Mouse (Mus musculus) lung, postnatal 0 days (tissue): ENCODE results near the gene Pgpep1. TPM values are rescaled to one million over a fixed set of nuclear protein-coding genes. Genes with fewer than 3 reads are reported as not detected.
A peak's percentile ranks its signal among the peaks of the same experiment; 100 is the strongest.

Source experiments
- ATAC-seq: fragments of 200-750 bp; cut with Nextera tagmentation; 2 replicates; pipeline ENCODE4 v1.8.0; 2017; ENCODE audit warnings: moderate library complexity
- DNase-seq: peaks from one replicate; pipeline ENCODE4 v3.0.0-alpha.2; 2016; ENCODE audit warnings: low spot score
- H3K27ac ChIP-seq: fragments of 300-500 bp; sonication (generic); 2 replicates; pipeline ENCODE4 v1.5.1; 2014; ENCODE audit warnings: antibody characterized with exemption, mild to moderate bottlenecking, low read length, mixed read lengths
- H3K27me3 ChIP-seq: fragments of 300-500 bp; sonication (generic); replicated peaks from 2 replicates; pipeline ENCODE4 v1.6.1; 2014; ENCODE audit warnings: low read length, mixed read lengths; ENCODE audit not compliant: insufficient read depth
- H3K36me3 ChIP-seq: fragments of 300-500 bp; sonication (generic); 2 replicates; pipeline ENCODE4 v1.6.1; 2014; ENCODE audit warnings: low read length, mixed read lengths; ENCODE audit not compliant: insufficient read depth
- H3K4me1 ChIP-seq: fragments of 300-500 bp; sonication (generic); 2 replicates; pipeline ENCODE4 v1.6.1; 2014; ENCODE audit warnings: antibody characterized with exemption, low read depth, low read length, mixed read lengths; ENCODE audit not compliant: insufficient read depth
- H3K4me2 ChIP-seq: fragments of 300-500 bp; sonication (generic); replicated peaks from 2 replicates; pipeline ENCODE4 v1.6.1; 2014; ENCODE audit warnings: low read depth, mild to moderate bottlenecking, low read length, moderate library complexity, mixed read lengths
- H3K4me3 ChIP-seq: fragments of 300-500 bp; sonication (generic); 2 replicates; pipeline ENCODE4 v1.5.1; 2014; ENCODE audit warnings: low read depth, low read length
- H3K9ac ChIP-seq: fragments of 300-500 bp; sonication (generic); replicated peaks from 2 replicates; pipeline ENCODE4 v1.6.1; 2014; ENCODE audit warnings: low read depth, mild to moderate bottlenecking
- H3K9me3 ChIP-seq: fragments of 300-500 bp; sonication (generic); 2 replicates; pipeline ENCODE4 v1.6.1; 2016; ENCODE audit warnings: low read length, mixed read lengths
- CTCF ChIP-seq: IDR thresholded peaks from 2 replicates; pipeline ENCODE4 v1.5.1; 2016; ENCODE audit warnings: antibody characterized with exemption, mild to moderate bottlenecking
- EP300 ChIP-seq: IDR thresholded peaks from 2 replicates; pipeline ENCODE4 v1.6.1; 2016; ENCODE audit warnings: antibody characterized with exemption, mild to moderate bottlenecking, control low read depth
- WGBS: fragments of 180-500 bp; shearing (Covaris S2); extraction: QIAGEN DNeasy Blood & Tissue Kit; methylation state at CpG from one replicate; pipeline ENCODE4 v1.1.7; 2014; 5-methylcytosine and 5-hydroxymethylcytosine counted together
- polyA plus RNA-seq: library from polyadenylated mRNA; unstranded; fragments of >200 nt; fragmentation: Nextera tagmentation; extraction: Ambion mirVana; gene quantifications from 2 replicates; pipeline ENCODE4 v1.2.1, GENCODE M21; 2015

The Pgpep1 gene
- polyA plus RNA-seq, 1 experiment from 2014 or later: 32.9 TPM

DNA sequence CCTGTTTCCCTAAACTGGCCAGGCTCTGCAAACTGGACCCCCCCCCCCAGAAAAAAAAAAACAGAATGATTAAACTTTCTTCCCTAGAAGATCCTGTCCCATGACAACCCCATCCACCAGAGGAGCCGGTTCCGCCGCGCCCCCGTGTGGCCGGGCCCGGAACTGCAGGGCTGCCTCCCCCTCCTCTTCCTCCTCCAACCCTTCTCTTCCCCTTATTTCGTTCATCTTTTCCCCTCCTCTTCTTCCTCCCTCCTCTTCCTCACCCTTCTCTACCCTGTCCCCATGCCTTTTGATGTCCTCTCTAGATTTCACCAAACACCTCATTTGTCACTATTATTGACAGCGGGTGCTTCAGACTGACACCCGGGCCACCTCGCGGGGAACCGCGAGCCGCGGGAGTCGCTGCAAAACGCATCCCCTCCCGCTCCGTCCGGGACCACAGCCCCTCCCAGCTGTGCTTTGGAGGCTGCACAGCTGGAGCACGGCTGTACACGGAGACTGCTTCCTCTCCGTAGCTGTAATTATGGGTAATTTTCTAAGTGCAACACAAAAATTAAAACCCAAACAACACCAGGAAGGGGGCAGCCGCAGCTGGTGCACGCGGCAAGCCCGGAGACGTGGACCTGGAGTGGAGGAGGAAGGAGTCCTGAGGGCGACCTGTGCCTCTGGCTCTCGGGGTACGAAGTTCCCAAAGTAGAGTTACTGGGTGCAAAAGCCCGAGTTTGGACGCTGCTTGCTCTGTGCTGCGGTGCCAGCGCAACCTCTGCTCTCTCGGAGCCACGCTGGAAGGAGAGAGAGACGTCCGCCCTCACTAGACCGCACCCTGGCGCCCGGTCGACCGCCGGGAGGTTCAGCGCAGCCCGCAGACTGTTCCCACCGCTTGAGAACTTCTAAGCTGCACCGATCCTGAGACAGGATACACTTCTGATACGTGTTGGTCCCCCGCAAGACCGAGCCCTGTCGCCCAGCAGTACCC is 49.1 kb downstream of the Pgpep1 start:
- Histone ChIP-seq H3K36me3 (no peaks in the 10 kb centered on the region), H3K9ac (peak overlapping the region; percentile 26; the same call in 1 of the 2 replicates), H3K9me3 (no peaks in the 10 kb centered on the region), H3K4me1 (peaks cover 8% of the 10 kb centered on the region; the same call in 1 of the 2 replicates), H3K4me2 (peak overlapping the region; percentile 97), H3K27me3 (no peaks in the 10 kb centered on the region), H3K27ac (peak overlapping the region; percentile 98), H3K4me3 (peak overlapping the region; percentile 44)
- WGBS: under 1% methylated on average over 54 of the region's 54 CpGs
- peak; percentile 14 for ATAC-seq
- DNase-seq: peak; percentile 79
- peak; percentile 90 for TF ChIP-seq CTCF
- TF ChIP-seq EP300: no peak

- TF ChIP-seq EP300 (0 out of 2 replicates have a peak, but pooled peaks have one; percentile 12), CTCF (no peak)
- no peaks in the 10 kb centered on the region for H3K9me3 ChIP-seq
- peaks cover 8% of the 10 kb centered on the region; the same call in 1 of the 2 replicates for H3K4me1 ChIP-seq
- H3K36me3 ChIP-seq: no peaks in the 10 kb centered on the region
- H3K9ac ChIP-seq: peak overlapping the region; percentile 36; the same call in 1 of the 2 replicates
- H3K27ac ChIP-seq: peak overlapping the region; percentile 98
- peak overlapping the region; percentile 44 for H3K4me3 ChIP-seq
- ATAC-seq: peak; percentile 81
- peak; percentile 99 for DNase-seq
- WGBS: under 1% methylated on average over 39 of the region's 45 CpGs
- no peaks in the 10 kb centered on the region for H3K27me3 ChIP-seq
- peak overlapping the region; percentile 97 for H3K4me2 ChIP-seq
Observed at GRCm38 (mm10) chr8:70609849-70610795, 50.1 kb downstream of the Pgpep1 start.

DNA sequence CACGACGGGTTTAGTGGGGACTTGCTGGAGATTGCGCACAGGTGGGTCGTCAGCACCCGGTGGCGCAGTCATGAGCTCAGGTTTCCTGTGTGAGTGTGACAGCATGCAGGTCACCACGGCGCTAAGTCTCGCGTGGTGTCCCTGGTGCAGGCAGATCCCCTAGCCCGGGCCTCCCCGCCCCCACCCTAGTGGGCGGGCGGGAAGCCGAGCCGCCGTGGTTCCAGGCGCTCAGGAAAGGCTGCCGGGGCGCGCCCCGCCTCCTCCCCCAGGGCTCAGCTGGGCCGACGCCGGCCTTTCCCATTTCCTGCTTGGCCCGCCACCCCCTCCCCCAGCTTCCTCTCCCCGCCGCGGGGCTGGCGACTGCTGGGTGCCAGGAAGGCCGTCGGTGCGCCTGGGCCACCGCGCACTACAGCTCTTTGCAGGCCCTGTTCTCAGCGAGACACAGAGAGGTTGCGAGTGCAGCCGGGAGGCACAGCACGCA is 50.8 kb downstream of the Pgpep1 start:
- 2% methylated on average over 30 of the region's 39 CpGs for WGBS
- Histone ChIP-seq H3K9ac (peak overlapping the region; percentile 36; the same call in 1 of the 2 replicates), H3K27me3 (no peaks in the 10 kb centered on the region), H3K9me3 (no peaks in the 10 kb centered on the region), H3K27ac (peak overlapping the region; percentile 98), H3K4me3 (peak overlapping the region; percentile 44), H3K4me1 (peaks cover 8% of the 10 kb centered on the region; the same call in 1 of the 2 replicates), H3K36me3 (no peaks in the 10 kb centered on the region), H3K4me2 (peak overlapping the region; percentile 97)
- peak; percentile 93 for DNase-seq
- peak; percentile 84 for ATAC-seq
- no peak for TF ChIP-seq EP300
- no peak for TF ChIP-seq CTCF

DNA sequence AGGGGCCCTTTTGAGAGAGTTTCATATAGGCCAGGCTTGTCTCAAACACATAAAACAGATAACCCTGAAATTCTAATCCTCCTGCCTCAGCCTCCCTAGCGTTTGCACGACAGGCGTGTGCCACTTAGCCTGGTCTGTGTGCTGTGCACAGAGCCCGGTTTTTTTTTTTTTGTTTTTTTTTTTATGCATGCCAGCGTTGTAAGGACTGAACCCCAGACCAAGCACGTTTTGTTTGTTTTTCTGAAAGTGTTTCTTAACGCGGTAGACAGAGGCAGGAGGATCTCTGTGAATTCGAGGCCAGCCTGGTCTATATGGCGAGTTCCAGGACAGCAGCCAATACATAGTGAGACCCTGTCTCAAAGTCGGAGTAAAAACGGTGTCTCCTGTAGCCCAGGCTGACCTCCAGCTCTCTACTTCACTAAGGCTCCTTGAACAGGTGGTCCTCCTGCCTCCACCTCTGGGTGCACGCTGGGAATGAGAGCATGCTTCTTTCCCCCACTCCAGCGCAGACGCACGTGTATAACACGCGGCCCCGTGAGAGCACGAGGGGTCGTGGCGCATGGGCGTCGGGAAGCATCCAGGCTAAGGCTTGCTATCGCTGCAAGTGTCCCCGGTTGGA is 51.3 kb downstream of the Pgpep1 start, which contains the start of gene Ssbp4:
Gene Ssbp4 (minus strand): TSS at position 124 of the 619 bp plus-strand sequence.
- TF ChIP-seq EP300 (no peak), CTCF (no peak)
- 4% methylated on average over 26 of the region's 26 CpGs for WGBS
- no peak for ATAC-seq
- H3K36me3 ChIP-seq: no peaks in the 10 kb centered on the region
- no peaks in the 10 kb centered on the region for H3K9me3 ChIP-seq
- H3K27ac ChIP-seq: peak within 1 kb of the TSS; percentile 98
- H3K4me3 ChIP-seq: peak within 1 kb of the TSS; percentile 61
- DNase-seq: no peak
- peaks cover 8% of the 10 kb centered on the region; the same call in 1 of the 2 replicates for H3K4me1 ChIP-seq
- peak within 1 kb of the TSS; percentile 97 for H3K4me2 ChIP-seq
- H3K9ac ChIP-seq: peak within 1 kb of the TSS; percentile 82
- no peaks in the 10 kb centered on the region for H3K27me3 ChIP-seq

DNA sequence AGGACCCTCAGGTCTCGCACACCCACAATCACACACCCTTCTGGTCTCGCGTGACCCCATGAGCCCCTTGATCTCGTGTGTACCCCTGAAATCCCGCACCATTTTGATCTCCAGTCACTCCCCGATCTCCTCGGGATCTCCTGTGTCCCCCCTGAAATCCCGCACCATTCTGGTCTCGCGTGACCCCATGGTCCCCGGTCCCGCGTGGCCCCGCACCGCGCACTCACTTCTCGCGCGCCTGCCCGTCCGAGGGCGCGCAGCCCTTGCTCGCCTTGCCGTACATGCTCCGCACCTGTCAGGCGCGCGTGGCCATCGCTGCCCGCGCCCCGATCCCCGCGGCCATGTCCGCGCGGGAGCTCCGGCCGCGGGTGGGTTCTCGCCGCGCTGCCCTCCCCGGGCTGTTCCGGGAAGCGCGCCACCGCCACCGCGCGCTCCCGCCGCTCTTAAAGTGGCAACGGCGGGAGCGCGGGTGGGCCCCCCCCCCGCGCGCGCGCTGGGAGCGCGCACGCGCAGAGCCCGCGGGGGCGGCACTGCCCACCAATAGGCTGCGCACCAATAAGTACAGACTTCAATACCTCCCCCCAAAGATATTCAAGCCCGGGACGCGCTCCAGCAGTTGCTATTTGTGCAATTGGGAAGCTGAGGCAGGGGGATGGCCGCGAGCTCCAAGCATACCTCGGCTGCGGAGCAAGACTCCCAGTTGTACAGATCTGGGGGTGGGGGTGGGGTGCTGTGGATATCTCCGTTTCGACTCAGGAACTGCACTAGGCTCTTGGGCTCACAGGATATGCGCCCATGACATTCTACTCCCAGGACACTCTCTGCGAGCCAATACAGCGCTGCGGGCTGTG is 52.1 kb downstream of the Pgpep1 start:
- no peak for ATAC-seq
- H3K27me3 ChIP-seq: no peaks in the 10 kb centered on the region
- no peaks in the 10 kb centered on the region for H3K9me3 ChIP-seq
- H3K36me3 ChIP-seq: no peaks in the 10 kb centered on the region
- peak overlapping the region; percentile 97 for H3K4me2 ChIP-seq
- peak overlapping the region; percentile 61 for H3K4me3 ChIP-seq
- peak overlapping the region; percentile 82 for H3K9ac ChIP-seq
- DNase-seq: peak; percentile 53
- peaks cover 8% of the 10 kb centered on the region; the same call in 1 of the 2 replicates for H3K4me1 ChIP-seq
- peak overlapping the region; percentile 98 for H3K27ac ChIP-seq
- TF ChIP-seq EP300 (no peak), CTCF (no peak)
- under 1% methylated on average over 84 of the region's 84 CpGs for WGBS
